Mouse (Mus musculus) ES-E14 (cell line): ENCODE measurements around the gene Slc25a26. TPM values are rescaled to one million over a fixed set of nuclear protein-coding genes. Genes with fewer than 3 reads are reported as not detected.

Experiments
- DNase-seq: peaks from one replicate; pipeline ENCODE4 v3.0.0-alpha.2; 2013; ENCODE audit warnings: low read depth, low spot score
- H3K27ac ChIP-seq: 2 replicates; pipeline ENCODE4 v1.5.1; 2012; ENCODE audit warnings: low read depth, mild to moderate bottlenecking, low read length, moderate library complexity, mixed read lengths; ENCODE audit not compliant: poor library complexity, insufficient read depth, severe bottlenecking
- H3K36me3 ChIP-seq: 2 replicates; pipeline ENCODE4 v1.6.1; 2012; ENCODE audit warnings: mild to moderate bottlenecking, low read length, moderate library complexity, mixed read lengths; ENCODE audit not compliant: control insufficient read depth, poor library complexity, insufficient read depth, severe bottlenecking
- H3K4me1 ChIP-seq, 2 experiments: fragments of 150-350 bp in 1 of 2; sonication (generic) in 1 of 2; 2 replicates each; pipeline ENCODE4 v1.6.1; 2012; ENCODE audit warnings: low read length in 2 of 2, mild to moderate bottlenecking in 1 of 2, mixed read lengths in 1 of 2; ENCODE audit not compliant: control insufficient read depth in 2 of 2, insufficient read depth in 2 of 2, poor library complexity in 1 of 2
- H3K4me3 ChIP-seq, 2 experiments: fragments of 150-350 bp in 1 of 2; sonication (generic) in 1 of 2; 2 replicates each; pipeline ENCODE4 v1.5.1; 2012; ENCODE audit warnings: low read length in 2 of 2, low read depth in 1 of 2, mild to moderate bottlenecking in 1 of 2, mixed read lengths in 1 of 2; ENCODE audit not compliant: insufficient read depth in 1 of 2, poor library complexity in 1 of 2, severe bottlenecking in 1 of 2
- H3K9ac ChIP-seq: 2 replicates; pipeline ENCODE4 v1.6.1; 2012; ENCODE audit warnings: low read depth, mild to moderate bottlenecking, low read length, mixed read lengths; ENCODE audit not compliant: poor library complexity, insufficient read depth, severe bottlenecking
- H3K9me3 ChIP-seq: fragments of 150-350 bp; sonication (generic); 2 replicates; pipeline ENCODE4 v1.6.1; 2012; ENCODE audit warnings: low read depth, mild to moderate bottlenecking, low read length; ENCODE audit not compliant: control insufficient read depth, insufficient read depth
- CHD2 ChIP-seq: IDR thresholded peaks from 2 replicates; pipeline ENCODE4 v1.6.1; 2014; ENCODE audit warnings: mild to moderate bottlenecking, low read depth, low read length, inconsistent platforms
- HCFC1 ChIP-seq: IDR thresholded peaks from 2 replicates; pipeline ENCODE4 v1.6.1; 2012; ENCODE audit warnings: low read length, inconsistent platforms, borderline replicate concordance; ENCODE audit not compliant: insufficient read depth
- MAFK ChIP-seq: IDR thresholded peaks from 2 replicates; pipeline ENCODE4 v1.6.1; 2014; ENCODE audit warnings: mild to moderate bottlenecking, low read depth, low read length, inconsistent platforms; ENCODE audit not compliant: insufficient read depth
- ZC3H11A ChIP-seq: IDR thresholded peaks from 2 replicates; pipeline ENCODE4 v1.6.1; 2012; ENCODE audit warnings: low read depth, mild to moderate bottlenecking, inconsistent platforms, low read length, borderline replicate concordance
- ZNF384 ChIP-seq: IDR thresholded peaks from 2 replicates; pipeline ENCODE4 v1.6.1; 2012; ENCODE audit warnings: low read depth, low read length, inconsistent platforms
- in situ Hi-C, 2 experiments: fragments of 600-800 bp; cut with MboI; formaldehyde crosslinking; loops; one replicate each; pipeline ENCODE4 v1.15.1; 2025; ENCODE audit warnings: low sequenced_read_pairs in 2 of 2, inconsistent platforms in 1 of 2; ENCODE audit not compliant: unreplicated experiment in 2 of 2
- total RNA-seq: library from RNA; depleted of rRNA; stranded (reverse); fragments of 300-350 nt; gene quantifications from 2 replicates; pipeline ENCODE4 v1.2.3, GENCODE M21; 2012; rRNA removed

Slc25a26 gene
- total RNA-seq, 1 experiment, result 9.8 TPM

GRCm38 (mm10) chr6:94651541-94651940, 151.4 kb downstream of the Slc25a26 start:
- TF ChIP-seq ZNF384 (no peak), HCFC1 (no peak), CHD2 (no peak), ZC3H11A (no peak), MAFK (no peak)
- peaks cover 3 to 15% of the 10 kb centered on the region in 2 experiments; a peak in 2 of 4 replicates for H3K4me1 ChIP-seq
- in situ Hi-C loops, result no loop called here
- DNase-seq, result no peak
- H3K9ac ChIP-seq, result no peak overlapping the region
- H3K27ac ChIP-seq, result no peak overlapping the region
- no peaks in the 10 kb centered on the region for H3K9me3 ChIP-seq
- no peak overlapping the region for H3K4me3 ChIP-seq
- H3K36me3 ChIP-seq, result no peaks in the 10 kb centered on the region; the same call in 1 of the 2 replicates

GRCm38 (mm10) chr6:94652659-94653213, 152.6 kb downstream of the Slc25a26 start:
- no peak overlapping the region for H3K9ac ChIP-seq
- H3K27ac ChIP-seq, result no peak overlapping the region
- no peak for DNase-seq
- no peaks in the 10 kb centered on the region; the same call in 1 of the 2 replicates for H3K36me3 ChIP-seq
- TF ChIP-seq CHD2, result no peak
- no peak for TF ChIP-seq MAFK
- TF ChIP-seq ZC3H11A, result no peak
- no peak for TF ChIP-seq HCFC1
- no peaks in the 10 kb centered on the region for H3K9me3 ChIP-seq
- no peak overlapping the region for H3K4me3 ChIP-seq
- H3K4me1 ChIP-seq, result peaks cover 0 to 7% of the 10 kb centered on the region in 2 experiments; a peak in 1 of 4 replicates
- in situ Hi-C loops, result no loop called here

- Histone ChIP-seq H3K27ac (no peak overlapping the region), H3K36me3 (peaks cover 1% of the 10 kb centered on the region; the same call in 1 of the 2 replicates), H3K9ac (no peak overlapping the region), H3K9me3 (no peaks in the 10 kb centered on the region), H3K4me1 (peaks cover 0 to 4% of the 10 kb centered on the region in 2 experiments; a peak in 1 of 4 replicates), H3K4me3 (no peak overlapping the region)
- TF ChIP-seq CHD2 (no peak), ZC3H11A (no peak), HCFC1 (no peak), MAFK (no peak)
- no peak for DNase-seq
- in situ Hi-C loops, result no loop called here
Measured at GRCm38 (mm10) chr6:94653388-94654316, 153.5 kb downstream of the Slc25a26 start.

Other genes starting within 250 kb of the Slc25a26 start
- gene Magi1, start 216.4 kb upstream of the Slc25a26 start, total RNA-seq, result 14.6 and 17.4 TPM in 2 replicates
- 19.1 and 37.5 TPM in 2 replicates for gene Lrig1, start 199.8 kb downstream of the Slc25a26 start, total RNA-seq